Comparison of ENCODE assay signal across 15 mouse cellular contexts in genomic region chr2:14107673-14108072, GRCm38 (mm10). TPM values are rescaled to one million over a fixed set of nuclear protein-coding genes. Genes with fewer than 3 reads are reported as not detected.
DNase-seq lines count a peak whose midpoint lies in the region; ATAC-seq and TF ChIP-seq lines count a peak whose summit lies in the region.
"Had no signal": no experiment of that assay in that cellular context is flagged by ENCODE, and none has a peak within 500 bp of the region (broad histone marks: within the 10 kb centered on the region; RNA-seq: fewer than 3 reads in every experiment).

No protein-coding gene starts in this region.

- peak overlapping the region; percentile 71 for H3K27ac ChIP-seq in gastrocnemius, adult 2 months
- no peak overlapping the region for H3K27ac ChIP-seq in lung, postnatal 0 days (ENCODE audit: low read length)
- H3K27ac ChIP-seq: heart, embryonic 15.5 days; layer of hippocampus, adult 2 months; liver, embryonic 15.5 days had no signal

- no peak overlapping the region for H3K4me2 ChIP-seq in lung, postnatal 0 days (replicated peaks; ENCODE audit: low read depth, low read length)
- H3K4me2 ChIP-seq: heart, embryonic 15.5 days; liver, embryonic 15.5 days; midbrain, embryonic 11.5 days had no signal

- peak overlapping the region; percentile 17; the same call in 1 of the 2 replicates for H3K4me3 ChIP-seq in gastrocnemius, adult 2 months
- no peak overlapping the region for H3K4me3 ChIP-seq in lung, postnatal 0 days (ENCODE audit: low read depth, low read length)
- H3K4me3 ChIP-seq in lung, adult 2 months (replicated peaks; ENCODE audit: extremely low read depth, low read depth, low read length), result no peak overlapping the region
- H3K4me3 ChIP-seq: heart, embryonic 15.5 days; layer of hippocampus, adult 2 months; liver, embryonic 15.5 days had no signal

- no peaks in the 10 kb centered on the region for H3K27me3 ChIP-seq in lung, postnatal 0 days (replicated peaks; ENCODE audit: insufficient read depth, low read length)
- H3K27me3 ChIP-seq: heart, embryonic 15.5 days; liver, embryonic 15.5 days had no signal

- peak; percentile 43; the same call in 1 of the 2 replicates for ATAC-seq in lung, postnatal 0 days
- no peak for ATAC-seq in granulocyte monocyte progenitor cell, adult 5-6 weeks (replicated peaks; ENCODE audit: poor library complexity, severe bottlenecking)
- ATAC-seq: hindbrain, embryonic 16.5 days had no signal

- no peaks in the 10 kb centered on the region for H3K9me3 ChIP-seq in lung, postnatal 0 days (ENCODE audit: low read length)
- H3K9me3 ChIP-seq: heart, embryonic 15.5 days; liver, embryonic 15.5 days had no signal

- H3K9ac ChIP-seq in lung, postnatal 0 days (replicated peaks; ENCODE audit: low read depth), result no peak overlapping the region
- H3K9ac ChIP-seq: heart, embryonic 15.5 days; liver, embryonic 15.5 days had no signal

- H3K4me1 ChIP-seq in lung, postnatal 0 days (ENCODE audit: insufficient read depth, low read depth, low read length), result no peaks in the 10 kb centered on the region
- no peaks in the 10 kb centered on the region for H3K4me1 ChIP-seq in lung, adult 2 months (ENCODE audit: control insufficient read depth, insufficient read depth, low read length)
- H3K4me1 ChIP-seq: liver, embryonic 15.5 days had no signal

- no peak for TF ChIP-seq CTCF in gastrocnemius, adult 2 months (IDR thresholded peaks at IDR 0.05)
- TF ChIP-seq CTCF in lung, postnatal 0 days (IDR thresholded peaks at IDR 0.05), result no peak
- no peak for TF ChIP-seq CTCF in lung, adult 2 months (IDR thresholded peaks at IDR 0.05; ENCODE audit: insufficient read depth, low read length)

- H3K36me3 ChIP-seq in lung, postnatal 0 days (ENCODE audit: insufficient read depth, low read length), result no peaks in the 10 kb centered on the region
- H3K36me3 ChIP-seq: heart, embryonic 15.5 days had no signal

- WGBS in lung, postnatal 0 days, result 48% methylated on average over 3 of the region's 3 CpGs
- whole genome bisulfite sequencing in lung, adult 2 months, result 32% methylated on average over 3 of the region's 3 CpGs

- intact Hi-C loops in gastrocnemius, adult 2 months (cut with DNase I), result no loop called here

- TF ChIP-seq EP300 in lung, postnatal 0 days (IDR thresholded peaks at IDR 0.05), result peak; percentile 39; the same call in 1 of the 2 replicates

- no peak for DNase-seq in gastrocnemius, adult 2 months
- no peak for DNase-seq in gastrocnemius, postnatal 4 days (ENCODE audit: low spot score in 2 of 2)
- DNase-seq in lung, postnatal 0 days (ENCODE audit: low spot score), result peak; percentile 70
- no peak for DNase-seq in lung, adult 2 months
- peak; percentile 89 for DNase-seq in NIH3T3 (ENCODE audit: low read depth)
- DNase-seq in lung, postnatal 36 days, result peak; percentile 47
- no peak for DNase-seq in thymus, postnatal 10 days (ENCODE audit: low spot score in 2 of 2)
- DNase-seq: kidney, adult 8-10 months; thymus, adult 18-20 months had no signal

- TF ChIP-seq POLR2A in lung, adult 2 months (IDR thresholded peaks at IDR 0.05; ENCODE audit: borderline replicate concordance, extremely low read depth, low read depth, low read length), result no peak

RNA-seq across cellular contexts. Expression of gene Stam, which starts 33.8 kb away (rescaled TPM):
- total RNA-seq in gastrocnemius, adult 2 months (2021), result 10 to 100 TPM; 19.9 to 25.2 TPM
- total RNA-seq in gastrocnemius, postnatal 4 days (2021), result 10 to 100 TPM; 54.4 to 65.3 TPM
- 46.7 and 51.8 TPM in 2 replicates for polyA plus RNA-seq in lung, postnatal 0 days (2015; fragmentation: Nextera tagmentation; extraction: Ambion mirVana)
- 13.7 and 15.3 TPM in 2 replicates for polyA plus RNA-seq in lung, adult 2 months (2012; rRNA removed)
- total RNA-seq in granulocyte monocyte progenitor cell, adult 5-6 weeks (2014; fragmentation: Nextera tagmentation), result 29.2 and 51.3 TPM in 2 replicates
- total RNA-seq in granulocyte monocyte progenitor cell, adult 5-6 weeks (2017), result 28.2 and 30.6 TPM in 2 replicates

RNA-seq across cellular contexts. Expression of gene Hacd1, which starts 51.7 kb away (rescaled TPM):
- 100 to 1,000 TPM; 103 to 105 TPM for total RNA-seq in gastrocnemius, adult 2 months (2021)
- 100 to 1,000 TPM; 210 to 241 TPM for total RNA-seq in gastrocnemius, postnatal 4 days (2021)
- 105 and 106 TPM in 2 replicates for polyA plus RNA-seq in lung, postnatal 0 days (2015; fragmentation: Nextera tagmentation; extraction: Ambion mirVana)
- 23.6 and 28.2 TPM in 2 replicates for polyA plus RNA-seq in lung, adult 2 months (2012; rRNA removed)
- total RNA-seq in granulocyte monocyte progenitor cell, adult 5-6 weeks (2014; fragmentation: Nextera tagmentation), result 41.7 and 46.3 TPM in 2 replicates
- total RNA-seq in granulocyte monocyte progenitor cell, adult 5-6 weeks (2017), result 63.6 and 82.2 TPM in 2 replicates

Comparison
In these comparisons a context has a peak if more than half of its experiments do, and no peak if none do; other contexts are left out.
1. DNase-seq: peak in lung, postnatal 0 days (single experiment), NIH3T3 (single experiment) and lung, postnatal 36 days (single experiment); none in gastrocnemius, adult 2 months (single experiment), gastrocnemius, postnatal 4 days (0 of 2), lung, adult 2 months (single experiment) and thymus, postnatal 10 days (0 of 2).